Mouse (Mus musculus) testis, adult 2 months (tissue): ENCODE data around the gene Uqcrh. TPM values are rescaled to one million over a fixed set of nuclear protein-coding genes. Genes with fewer than 3 reads are reported as not detected.

Experiments
- H3K27ac ChIP-seq: fragments of 200-500 bp; 2 replicates; pipeline ENCODE4 v1.5.1; 2012; ENCODE audit warnings: low read depth, low read length; ENCODE audit not compliant: control insufficient read depth, insufficient read depth
- H3K27me3 ChIP-seq: fragments of 200-500 bp; 2 replicates; pipeline ENCODE4 v1.6.1; 2012; ENCODE audit warnings: mild to moderate bottlenecking, low read length, moderate library complexity; ENCODE audit not compliant: control insufficient read depth, insufficient read depth
- H3K36me3 ChIP-seq: fragments of 200-500 bp; 2 replicates; pipeline ENCODE4 v1.6.1; 2012; ENCODE audit warnings: mild to moderate bottlenecking, low read length; ENCODE audit not compliant: control insufficient read depth, insufficient read depth
- H3K4me1 ChIP-seq: fragments of 200-500 bp; 2 replicates; pipeline ENCODE4 v1.6.1; 2012; ENCODE audit warnings: low read length; ENCODE audit not compliant: control insufficient read depth, insufficient read depth
- H3K4me3 ChIP-seq: fragments of 200-500 bp; 2 replicates; pipeline ENCODE4 v1.5.1; 2012; ENCODE audit warnings: low read depth, mild to moderate bottlenecking, low read length, moderate library complexity, mixed read lengths; ENCODE audit not compliant: control insufficient read depth
- CTCF ChIP-seq: fragments of 200-500 bp; IDR thresholded peaks from 2 replicates; pipeline ENCODE4 v1.5.1; 2012; ENCODE audit warnings: low read depth, mild to moderate bottlenecking, inconsistent platforms, low read length, moderate library complexity; ENCODE audit not compliant: control insufficient read depth, insufficient read depth, insufficient replicate concordance
- POLR2A ChIP-seq: fragments of 200-500 bp; IDR thresholded peaks from 2 replicates; pipeline ENCODE4 v1.6.1; 2012; ENCODE audit warnings: low read depth, mild to moderate bottlenecking, inconsistent platforms, low read length, moderate library complexity; ENCODE audit not compliant: control insufficient read depth
- polyA plus RNA-seq: library from polyadenylated mRNA; depleted of rRNA; stranded (reverse); fragments of >200 nt; gene quantifications from 2 replicates; pipeline ENCODE4 v1.2.3, GENCODE M21; 2012; rRNA removed

Gene Uqcrh
- 108 and 112 TPM in 2 replicates for polyA plus RNA-seq

GRCm38 (mm10) chr4:116074861-116075620, at the start of gene Uqcrh, which contains the start of gene Lrrc41:
Gene Uqcrh, minus strand, starts transcription at chr4:116075071.
Gene Lrrc41, plus strand, starts transcription at chr4:116075269.
- Histone ChIP-seq H3K4me3 (peak within 1 kb of the TSS; percentile 96), H3K36me3 (no peaks in the 10 kb centered on the region; the same call in 1 of the 2 replicates), H3K4me1 (peaks cover 7% of the 10 kb centered on the region), H3K27me3 (no peaks in the 10 kb centered on the region), H3K27ac (peak within 1 kb of the TSS; percentile 97)
- peak; percentile 86 for TF ChIP-seq POLR2A
- TF ChIP-seq CTCF, result no peak

GRCm38 (mm10) chr4:116123602-116124519, 49.0 kb upstream of the Uqcrh start, which contains the start of the genes Rad54l and Pomgnt1:
Gene Rad54l, minus strand, starts transcription at chr4:116123690.
Gene Pomgnt1, plus strand, starts transcription at chr4:116123840.
- Histone ChIP-seq H3K27ac (peak within 1 kb of the TSS; percentile 89), H3K4me1 (peaks cover 6% of the 10 kb centered on the region), H3K27me3 (no peaks in the 10 kb centered on the region), H3K36me3 (no peaks in the 10 kb centered on the region; the same call in 1 of the 2 replicates), H3K4me3 (peak within 1 kb of the TSS; percentile 98)
- TF ChIP-seq POLR2A (peak; percentile 77), CTCF (0 out of 2 replicates have a peak, but pooled peaks have one; percentile 10)

GRCm38 (mm10) chr4:116122762-116123161, 47.9 kb upstream of the Uqcrh start:
- H3K27ac ChIP-seq, result peak overlapping the region; percentile 82; the same call in 1 of the 2 replicates
- H3K4me1 ChIP-seq, result peaks cover 6% of the 10 kb centered on the region
- H3K4me3 ChIP-seq, result peak overlapping the region; percentile 98
- no peaks in the 10 kb centered on the region for H3K27me3 ChIP-seq
- H3K36me3 ChIP-seq, result no peaks in the 10 kb centered on the region; the same call in 1 of the 2 replicates
- TF ChIP-seq POLR2A (no peak), CTCF (no peak)

DNA sequence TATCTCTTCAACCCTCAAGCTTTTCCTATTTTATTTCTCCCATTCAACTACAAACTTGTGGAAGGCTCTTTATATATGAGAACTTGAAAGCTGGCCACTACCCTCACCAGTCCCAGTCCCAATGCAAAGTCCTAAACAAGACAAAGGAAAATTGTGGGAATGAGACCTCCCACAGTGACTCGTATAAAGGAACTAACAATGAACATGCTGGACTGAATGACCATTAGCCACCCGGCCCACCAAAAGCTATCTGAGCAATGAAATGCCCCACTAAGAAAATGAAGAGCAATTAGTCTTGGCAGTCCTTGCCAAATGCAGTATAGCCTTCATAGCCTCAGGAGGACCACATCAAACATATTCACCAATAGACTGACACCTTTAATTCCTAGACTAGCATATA, 36.6 kb upstream of the Uqcrh start:
- no peak for TF ChIP-seq CTCF
- TF ChIP-seq POLR2A, result no peak
- Histone ChIP-seq H3K36me3 (no peaks in the 10 kb centered on the region), H3K27me3 (no peaks in the 10 kb centered on the region), H3K27ac (no peak overlapping the region), H3K4me3 (no peak overlapping the region), H3K4me1 (no peaks in the 10 kb centered on the region)

DNA sequence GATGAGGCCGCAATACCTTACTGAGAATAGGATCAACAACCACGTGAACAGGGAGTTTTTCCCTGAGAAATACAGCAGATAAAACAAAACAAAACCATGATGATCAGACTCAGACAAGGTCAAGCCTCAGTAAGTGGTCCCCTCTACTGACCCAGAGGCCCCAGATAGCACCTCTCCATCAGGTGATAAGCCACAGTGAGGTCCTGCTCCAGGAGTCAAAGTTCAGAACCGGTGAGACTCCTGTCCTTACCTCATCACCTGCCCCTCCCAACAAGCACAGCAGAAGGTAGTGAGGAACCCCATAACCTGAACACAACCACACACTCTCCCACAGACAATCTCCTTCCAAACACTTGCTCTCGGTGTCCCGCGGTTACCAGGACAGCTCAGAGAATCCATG, 35.8 kb upstream of the Uqcrh start:
- TF ChIP-seq POLR2A (no peak), CTCF (no peak)
- H3K36me3 ChIP-seq, result no peaks in the 10 kb centered on the region

GRCm38 (mm10) chr4:116105278-116105677, 30.4 kb upstream of the Uqcrh start:
- no peak for TF ChIP-seq POLR2A
- no peak for TF ChIP-seq CTCF
- Histone ChIP-seq H3K27me3 (no peaks in the 10 kb centered on the region), H3K36me3 (peaks cover 1% of the 10 kb centered on the region), H3K4me3 (no peak overlapping the region), H3K4me1 (no peaks in the 10 kb centered on the region), H3K27ac (no peak overlapping the region)

More for the DNA sequence above, 35.8 kb upstream of the Uqcrh start:
- Histone ChIP-seq H3K27ac (no peak overlapping the region), H3K4me1 (no peaks in the 10 kb centered on the region), H3K4me3 (no peak overlapping the region), H3K27me3 (no peaks in the 10 kb centered on the region)
